Mouse (Mus musculus): ENCODE measurements at regions not wholly inside any gene's neighbourhood (a gene's known extent, or its start where the extent isn't known, plus 50 kb on each side); places are given as distances from the start of the nearest gene placed in this dataset.

DNA sequence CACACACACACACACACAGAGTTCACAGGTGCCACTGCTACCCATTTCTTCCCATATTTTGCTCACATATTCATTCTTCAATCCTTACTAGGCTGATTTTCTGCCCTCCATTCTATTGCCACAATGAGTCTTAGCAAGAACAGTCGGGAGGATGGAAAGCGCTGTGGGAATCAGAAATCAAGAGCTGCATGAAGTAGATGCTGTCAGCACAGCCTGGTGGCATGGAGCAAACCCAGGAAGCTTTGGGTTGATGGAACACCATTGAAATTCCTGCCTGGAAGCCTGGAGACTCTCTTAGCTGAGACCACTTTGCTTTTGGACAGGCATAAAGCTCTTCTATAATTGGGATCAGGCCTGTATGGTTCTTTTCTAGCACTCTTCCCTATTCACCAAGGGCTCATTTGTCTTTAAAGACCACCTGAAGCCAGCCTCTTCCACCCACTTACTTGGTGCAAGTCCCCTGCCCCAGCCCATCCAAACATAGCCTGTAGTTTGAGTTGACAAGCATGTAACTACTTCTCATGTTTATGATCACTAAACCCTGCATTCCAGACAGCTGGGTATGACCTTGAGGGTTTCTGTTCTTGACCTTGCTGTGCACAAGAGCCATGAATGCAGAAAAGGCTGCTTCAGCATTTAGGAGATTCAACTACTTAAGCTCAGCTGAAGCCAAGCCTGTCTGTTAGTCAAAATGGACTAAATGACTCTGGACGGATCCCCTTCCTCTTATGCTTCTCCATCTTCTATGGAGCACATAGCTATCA lies 537.4 kb downstream of the Slc4a3 start:
- WGBS = 90% methylated on average over 3 of the region's 3 CpGs
- TF ChIP-seq POLR2A (IDR thresholded peaks at IDR 0.05; ENCODE audit: low read depth, low read length) (no peak), CTCF (IDR thresholded peaks at IDR 0.05; ENCODE audit: extremely low read depth, insufficient read depth, insufficient read length, insufficient replicate concordance) (no peak)
- Histone ChIP-seq H3K27ac (ENCODE audit: insufficient read depth, low read length) (no peak overlapping the region), H3K4me1 (ENCODE audit: control insufficient read depth, insufficient read depth, insufficient read length) (no peaks in the 10 kb centered on the region), H3K36me3 (ENCODE audit: control insufficient read depth, insufficient read depth, low read length) (no peaks in the 10 kb centered on the region), H3K4me3 (ENCODE audit: extremely low read depth, insufficient read depth, insufficient read length) (no peak overlapping the region), H3K27me3 (ENCODE audit: control insufficient read depth, insufficient read depth, low read length) (no peaks in the 10 kb centered on the region)
- no peak for DNase-seq (ENCODE audit: low read depth in 1 of 2, low spot score in 2 of 2)

DNA sequence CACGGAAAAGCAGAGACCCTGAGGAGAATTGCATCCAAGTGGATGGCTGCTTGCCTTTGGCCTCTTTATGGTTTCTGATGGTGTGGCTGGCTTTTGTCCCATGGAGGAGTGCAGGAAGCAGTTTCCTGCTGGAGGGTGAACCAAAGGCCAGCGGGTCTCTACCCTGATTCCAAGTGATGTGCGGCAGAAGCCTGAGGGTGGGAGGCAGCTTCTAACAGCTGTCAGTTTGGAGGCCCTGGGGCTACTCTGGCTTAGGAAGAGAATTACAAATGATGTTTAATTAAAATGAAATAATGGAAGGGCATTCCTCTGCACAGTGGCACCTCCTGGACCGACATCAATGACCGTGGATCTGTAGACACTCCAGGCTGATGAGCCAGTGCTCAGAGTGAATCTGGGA lies 545.0 kb downstream of the Slc4a3 start:
- Histone ChIP-seq H3K27ac (ENCODE audit: insufficient read depth, low read length) (no peak overlapping the region), H3K4me1 (ENCODE audit: control insufficient read depth, insufficient read depth, insufficient read length) (no peaks in the 10 kb centered on the region), H3K27me3 (ENCODE audit: control insufficient read depth, insufficient read depth, low read length) (no peaks in the 10 kb centered on the region), H3K4me3 (ENCODE audit: extremely low read depth, insufficient read depth, insufficient read length) (no peak overlapping the region), H3K36me3 (ENCODE audit: control insufficient read depth, insufficient read depth, low read length) (no peaks in the 10 kb centered on the region)
- 67% methylated on average over 5 of the region's 5 CpGs for WGBS
- DNase-seq (ENCODE audit: low read depth in 1 of 2, low spot score in 2 of 2) = no peak
- TF ChIP-seq CTCF (IDR thresholded peaks at IDR 0.05; ENCODE audit: extremely low read depth, insufficient read depth, insufficient read length, insufficient replicate concordance) (no peak), POLR2A (IDR thresholded peaks at IDR 0.05; ENCODE audit: low read depth, low read length) (no peak)

DNA sequence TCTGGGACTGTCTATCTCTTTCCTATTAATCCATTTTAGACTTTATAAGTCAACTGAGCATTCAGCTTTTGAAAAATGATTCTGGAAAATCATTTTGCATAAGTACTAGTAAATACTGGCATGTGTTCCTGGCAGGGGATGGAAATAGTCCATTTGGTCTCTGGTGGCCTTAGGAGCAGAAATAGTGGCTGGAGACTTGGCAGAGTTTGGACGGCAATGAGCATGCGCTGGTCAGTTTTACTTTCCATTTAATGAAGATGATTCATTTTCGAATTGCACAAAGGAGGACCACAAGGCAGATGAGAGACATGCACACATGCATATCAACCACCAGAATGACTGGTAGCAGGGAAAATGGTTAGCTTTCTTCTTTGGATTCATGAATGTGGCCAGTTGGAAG lies 567.2 kb downstream of the Slc4a3 start:
- no peaks in the 10 kb centered on the region for H3K27me3 ChIP-seq (ENCODE audit: control insufficient read depth, insufficient read depth, low read length)
- H3K4me3 ChIP-seq (ENCODE audit: extremely low read depth, insufficient read depth, insufficient read length) = no peak overlapping the region
- DNase-seq (ENCODE audit: low read depth in 1 of 2, low spot score in 2 of 2) = no peak
- H3K4me1 ChIP-seq (ENCODE audit: control insufficient read depth, insufficient read depth, insufficient read length) = no peaks in the 10 kb centered on the region
- H3K36me3 ChIP-seq (ENCODE audit: control insufficient read depth, insufficient read depth, low read length) = no peaks in the 10 kb centered on the region
- no peak overlapping the region for H3K27ac ChIP-seq (ENCODE audit: insufficient read depth, low read length)
- 86% methylated on average over 3 of the region's 3 CpGs for WGBS
- TF ChIP-seq POLR2A (IDR thresholded peaks at IDR 0.05; ENCODE audit: low read depth, low read length) (no peak), CTCF (IDR thresholded peaks at IDR 0.05; ENCODE audit: extremely low read depth, insufficient read depth, insufficient read length, insufficient replicate concordance) (no peak)

DNA sequence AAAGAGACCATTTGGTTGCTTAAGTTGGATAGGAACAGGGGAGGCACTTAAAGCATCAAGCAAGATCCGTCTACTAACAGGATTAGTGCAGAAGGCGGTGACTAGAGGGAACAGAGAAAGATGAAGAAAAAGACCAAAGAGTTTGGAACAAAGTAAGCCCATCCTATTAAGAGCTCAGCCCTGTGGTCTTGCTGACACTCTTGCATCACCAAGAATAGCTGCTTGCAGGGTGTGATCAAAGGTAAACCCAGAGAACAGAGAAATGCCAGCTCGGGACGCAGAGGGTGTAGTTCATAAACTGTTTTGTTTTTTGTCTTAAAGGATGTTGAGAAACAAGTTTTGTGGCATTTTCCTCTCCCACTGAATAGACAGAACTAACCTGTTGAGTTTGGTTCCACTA lies 574.8 kb downstream of the Slc4a3 start:
- Histone ChIP-seq H3K27me3 (ENCODE audit: control insufficient read depth, insufficient read depth, low read length) (no peaks in the 10 kb centered on the region), H3K4me1 (ENCODE audit: control insufficient read depth, insufficient read depth, insufficient read length) (no peaks in the 10 kb centered on the region), H3K36me3 (ENCODE audit: control insufficient read depth, insufficient read depth, low read length) (no peaks in the 10 kb centered on the region), H3K4me3 (ENCODE audit: extremely low read depth, insufficient read depth, insufficient read length) (no peak overlapping the region), H3K27ac (ENCODE audit: insufficient read depth, low read length) (no peak overlapping the region)
- TF ChIP-seq CTCF (IDR thresholded peaks at IDR 0.05; ENCODE audit: extremely low read depth, insufficient read depth, insufficient read length, insufficient replicate concordance) (no peak), POLR2A (IDR thresholded peaks at IDR 0.05; ENCODE audit: low read depth, low read length) (no peak)
- 91% methylated on average over 4 of the region's 4 CpGs for WGBS
- DNase-seq (ENCODE audit: low read depth in 1 of 2, low spot score in 2 of 2) = no peak

DNA sequence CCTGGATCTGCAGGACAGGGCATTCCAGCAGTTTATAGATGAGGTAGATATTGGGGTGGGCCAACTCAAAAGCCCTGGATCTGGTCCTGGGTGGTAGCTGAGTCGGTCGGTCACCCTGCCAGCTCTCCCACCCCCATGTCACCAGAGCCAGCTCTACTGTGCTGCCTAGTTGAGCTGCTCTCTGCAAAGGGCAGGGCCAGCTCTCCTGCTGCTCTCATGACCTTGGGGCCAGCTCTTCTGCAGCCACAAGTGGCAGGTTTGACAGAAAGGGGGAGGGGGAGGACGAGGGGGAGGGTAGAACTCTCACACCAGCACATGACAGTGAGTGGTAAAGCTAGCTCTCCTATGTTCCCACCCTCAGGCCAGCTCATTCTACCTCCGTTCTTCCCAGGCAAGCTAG lies 584.3 kb downstream of the Slc4a3 start:
- Histone ChIP-seq H3K27ac (ENCODE audit: insufficient read depth, low read length) (no peak overlapping the region), H3K4me1 (ENCODE audit: control insufficient read depth, insufficient read depth, insufficient read length) (no peaks in the 10 kb centered on the region), H3K4me3 (ENCODE audit: extremely low read depth, insufficient read depth, insufficient read length) (no peak overlapping the region), H3K27me3 (ENCODE audit: control insufficient read depth, insufficient read depth, low read length) (no peaks in the 10 kb centered on the region), H3K36me3 (ENCODE audit: control insufficient read depth, insufficient read depth, low read length) (no peaks in the 10 kb centered on the region)
- no peak for DNase-seq (ENCODE audit: low read depth in 1 of 2, low spot score in 2 of 2)
- TF ChIP-seq POLR2A (IDR thresholded peaks at IDR 0.05; ENCODE audit: low read depth, low read length) = no peak
- no peak for TF ChIP-seq CTCF (IDR thresholded peaks at IDR 0.05; ENCODE audit: extremely low read depth, insufficient read depth, insufficient read length, insufficient replicate concordance)
- 66% methylated on average over 4 of the region's 4 CpGs for WGBS

DNA sequence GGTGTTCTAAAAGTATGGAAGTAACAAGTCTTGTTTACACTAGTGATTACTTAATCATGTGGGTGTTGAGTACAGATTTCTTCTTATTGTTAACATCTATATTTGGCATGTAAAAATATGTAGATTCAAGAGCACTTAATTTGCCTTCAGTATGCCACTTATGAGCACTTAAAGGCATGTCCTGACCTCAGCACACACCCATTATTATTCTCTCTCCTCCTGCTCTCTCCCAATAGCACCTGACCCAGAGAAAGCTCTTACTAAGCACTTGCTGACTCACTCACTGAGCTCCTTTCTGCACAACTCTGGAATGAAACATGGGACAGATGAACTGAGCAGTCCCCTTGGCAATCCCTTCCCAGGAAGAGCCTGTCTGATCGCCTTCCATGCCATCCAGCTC lies 590.7 kb downstream of the Slc4a3 start:
- no peak for DNase-seq (ENCODE audit: low read depth in 1 of 2, low spot score in 2 of 2)
- no peak overlapping the region for H3K4me3 ChIP-seq (ENCODE audit: extremely low read depth, insufficient read depth, insufficient read length)
- no peaks in the 10 kb centered on the region for H3K27me3 ChIP-seq (ENCODE audit: control insufficient read depth, insufficient read depth, low read length)
- TF ChIP-seq POLR2A (IDR thresholded peaks at IDR 0.05; ENCODE audit: low read depth, low read length) = no peak
- TF ChIP-seq CTCF (IDR thresholded peaks at IDR 0.05; ENCODE audit: extremely low read depth, insufficient read depth, insufficient read length, insufficient replicate concordance) = no peak
- no peaks in the 10 kb centered on the region for H3K4me1 ChIP-seq (ENCODE audit: control insufficient read depth, insufficient read depth, insufficient read length)
- H3K36me3 ChIP-seq (ENCODE audit: control insufficient read depth, insufficient read depth, low read length) = no peaks in the 10 kb centered on the region
- 92% methylated on average over 1 of the region's 1 CpGs for WGBS
- H3K27ac ChIP-seq (ENCODE audit: insufficient read depth, low read length) = no peak overlapping the region

DNA sequence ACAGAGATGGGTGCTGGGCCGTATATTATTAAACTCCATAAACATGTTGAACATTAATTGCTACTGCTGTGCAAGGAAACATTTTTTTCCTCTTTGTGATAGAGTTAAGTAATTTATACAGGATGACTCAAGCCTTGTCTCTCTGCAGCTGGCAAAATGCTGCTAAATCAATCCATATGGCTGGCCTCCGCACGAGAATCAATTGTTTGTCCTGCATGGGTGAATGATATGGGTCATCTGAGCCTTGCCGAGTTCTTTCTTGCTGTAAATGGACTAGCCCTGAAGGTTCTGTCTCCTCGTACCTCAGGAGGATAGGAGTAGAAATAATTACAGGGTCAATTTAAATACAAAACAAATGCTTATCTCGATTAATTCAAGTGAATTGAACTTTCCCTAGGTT lies 591.6 kb downstream of the Slc4a3 start:
- H3K27me3 ChIP-seq (ENCODE audit: control insufficient read depth, insufficient read depth, low read length) = no peaks in the 10 kb centered on the region

More for the DNA sequence above, 591.6 kb downstream of the Slc4a3 start:
- no peaks in the 10 kb centered on the region for H3K36me3 ChIP-seq (ENCODE audit: control insufficient read depth, insufficient read depth, low read length)
- whole genome bisulfite sequencing = 90% methylated on average over 6 of the region's 6 CpGs
- DNase-seq (ENCODE audit: low read depth in 1 of 2, low spot score in 2 of 2) = no peak
- TF ChIP-seq CTCF (IDR thresholded peaks at IDR 0.05; ENCODE audit: extremely low read depth, insufficient read depth, insufficient read length, insufficient replicate concordance) = no peak
- no peaks in the 10 kb centered on the region for H3K4me1 ChIP-seq (ENCODE audit: control insufficient read depth, insufficient read depth, insufficient read length)
- no peak overlapping the region for H3K4me3 ChIP-seq (ENCODE audit: extremely low read depth, insufficient read depth, insufficient read length)
- H3K27ac ChIP-seq (ENCODE audit: insufficient read depth, low read length) = no peak overlapping the region

Measured in spleen, adult 2 months (tissue).